Mouse (Mus musculus) layer of hippocampus, adult 18-20 months (tissue): Measurements from ENCODE around the gene Nono. TPM values are rescaled to one million over a fixed set of nuclear protein-coding genes. Genes with fewer than 3 reads are reported as not detected.

ENCODE experiments used
- DNase-seq, 2 experiments: peaks; one replicate each; pipeline ENCODE4 v3.0.0; 2022; ENCODE audit warnings: low spot score in 2 of 2
- long read RNA-seq: library from polyadenylated mRNA; stranded (forward); transcript quantifications from one replicate; pipeline ENCODE4 v2.0.0, GENCODE M21; 2021
- total RNA-seq, 2 experiments: library from RNA; stranded (reverse); gene quantifications; 2 replicates each; pipeline ENCODE4 v1.2.3; 2021

Nono gene
- 100 to 1,000 TPM; 124 to 147 TPM for total RNA-seq
- long read RNA-seq, transcript Nono-201 (12 exons, 2,562 nt) = major isoform, 70 of 91 reads
- long read RNA-seq, partial matches to known transcripts = 8 of 91 reads
- long read RNA-seq, other reads (novel, unspliced or antisense) = 13 of 91 reads

GRCm38 (mm10) chrX:101429142-101429949 is at the start of gene Nono:
Nono (plus strand) TSS chrX:101429318.
- DNase-seq = peak; percentile 81 to 93

DNA sequence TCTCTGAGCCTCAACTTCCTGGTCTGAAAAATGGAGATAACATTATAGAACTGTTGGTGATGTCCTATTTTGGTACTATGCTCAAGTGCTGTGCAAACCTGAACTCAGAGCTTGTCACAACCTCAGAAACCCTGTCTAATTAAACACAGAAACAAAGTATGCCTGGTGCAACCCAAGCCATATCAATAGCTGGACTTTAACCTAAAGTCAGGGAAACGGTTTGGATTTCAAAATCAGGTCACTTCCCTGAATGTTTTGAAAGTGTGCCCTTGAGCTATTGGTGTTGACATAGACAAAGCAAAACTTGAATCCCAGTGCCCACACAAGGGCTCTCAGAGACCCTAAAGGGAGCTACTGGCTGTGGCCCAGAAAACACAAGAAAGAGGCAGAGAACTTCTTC is 49.4 kb upstream of the Nono start:
- DNase-seq = no peak

DNA sequence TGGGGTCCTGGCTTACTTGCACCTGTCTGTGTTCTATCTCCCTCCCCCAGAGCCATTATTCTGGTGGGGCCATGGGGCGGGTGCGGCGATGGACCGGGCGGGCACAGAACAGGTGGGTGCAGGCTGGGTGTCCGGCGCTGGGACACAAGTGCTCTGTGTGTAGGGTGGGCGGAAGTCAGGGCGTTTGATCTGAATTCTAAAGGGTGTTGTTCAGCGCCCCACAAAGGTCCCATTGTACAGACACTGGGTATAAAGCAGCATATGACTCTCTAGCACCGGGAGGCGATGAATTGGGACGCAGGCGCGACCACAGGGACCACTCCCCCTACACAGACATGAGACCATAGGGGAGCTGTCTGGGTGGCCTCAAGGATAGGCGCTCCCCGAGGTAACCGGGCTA is 45.7 kb upstream of the Nono start:
- peak in 1 of 2 experiments; percentile 28 for DNase-seq

DNA sequence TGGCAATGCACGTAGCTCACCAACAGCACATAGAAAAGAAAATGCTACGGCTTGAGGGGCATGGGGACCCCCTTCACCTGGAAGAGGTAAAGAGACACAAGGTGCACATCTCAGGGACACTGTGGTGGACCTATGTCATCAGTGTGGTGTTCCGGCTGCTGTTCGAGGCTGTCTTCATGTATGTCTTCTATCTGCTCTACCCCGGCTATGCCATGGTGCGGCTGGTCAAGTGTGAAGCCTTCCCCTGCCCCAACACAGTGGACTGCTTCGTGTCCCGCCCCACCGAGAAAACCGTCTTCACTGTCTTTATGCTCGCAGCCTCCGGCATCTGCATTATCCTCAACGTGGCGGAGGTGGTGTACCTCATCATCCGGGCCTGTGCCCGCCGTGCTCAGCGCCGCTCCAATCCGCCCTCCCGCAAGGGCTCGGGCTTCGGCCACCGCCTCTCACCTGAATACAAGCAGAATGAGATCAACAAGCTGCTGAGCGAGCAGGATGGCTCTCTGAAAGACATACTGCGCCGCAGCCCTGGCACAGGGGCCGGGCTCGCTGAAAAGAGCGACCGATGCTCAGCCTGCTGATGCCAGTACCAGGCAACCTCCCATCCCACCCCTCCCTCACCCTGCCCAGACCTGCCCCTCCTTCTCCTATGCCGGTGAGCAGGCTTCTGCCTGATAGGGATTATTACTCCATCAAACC is 44.5 kb upstream of the Nono start:
- DNase-seq = no peak

- DNase-seq = no peak
These were observed 42.9 kb upstream of the Nono start for GRCm38 (mm10) chrX:101386222-101386621.

- DNase-seq = peak; percentile 21 to 48
These were observed 40.1 kb upstream of the Nono start for GRCm38 (mm10) chrX:101388866-101389537.

DNA sequence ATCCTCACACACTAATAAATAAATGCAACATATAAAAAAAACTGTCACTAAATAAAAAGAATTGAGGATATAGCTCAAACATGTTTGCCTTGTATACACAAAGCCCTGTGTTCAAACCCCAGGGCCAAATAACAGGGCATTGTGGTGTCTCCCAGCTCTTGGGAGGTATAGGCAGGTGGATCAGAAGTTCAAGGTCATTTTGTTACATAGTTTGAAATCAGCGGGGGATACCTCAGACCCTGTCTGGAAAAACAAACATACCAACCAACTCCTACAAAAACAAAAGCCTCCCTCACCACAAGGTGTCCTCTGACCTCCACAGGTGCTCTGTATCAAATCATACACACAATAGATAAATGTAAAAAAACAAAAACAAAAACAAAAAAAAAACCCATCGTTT is 34.8 kb upstream of the Nono start:
- DNase-seq = no peak

DNA sequence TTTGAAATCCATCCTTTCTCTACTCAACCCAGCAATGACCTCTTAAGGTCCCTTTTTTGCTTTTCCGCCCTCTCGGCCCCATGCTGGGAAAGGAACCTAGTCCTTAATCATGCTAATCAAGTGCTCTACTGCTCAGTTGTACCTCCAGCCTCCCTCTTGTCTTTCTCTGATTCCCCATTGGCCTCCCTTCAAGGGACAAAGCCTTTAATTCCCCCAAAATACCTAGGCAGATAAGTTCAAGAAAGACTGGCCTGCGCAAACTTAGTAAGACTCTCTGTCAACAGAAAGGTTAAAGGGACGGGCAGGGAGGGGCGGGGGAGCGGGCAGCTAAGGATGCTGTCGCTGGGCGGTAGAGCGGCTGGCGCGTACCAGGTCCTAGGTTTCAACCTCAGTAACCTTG is 32.7 kb upstream of the Nono start:
- DNase-seq = no peak

DNA sequence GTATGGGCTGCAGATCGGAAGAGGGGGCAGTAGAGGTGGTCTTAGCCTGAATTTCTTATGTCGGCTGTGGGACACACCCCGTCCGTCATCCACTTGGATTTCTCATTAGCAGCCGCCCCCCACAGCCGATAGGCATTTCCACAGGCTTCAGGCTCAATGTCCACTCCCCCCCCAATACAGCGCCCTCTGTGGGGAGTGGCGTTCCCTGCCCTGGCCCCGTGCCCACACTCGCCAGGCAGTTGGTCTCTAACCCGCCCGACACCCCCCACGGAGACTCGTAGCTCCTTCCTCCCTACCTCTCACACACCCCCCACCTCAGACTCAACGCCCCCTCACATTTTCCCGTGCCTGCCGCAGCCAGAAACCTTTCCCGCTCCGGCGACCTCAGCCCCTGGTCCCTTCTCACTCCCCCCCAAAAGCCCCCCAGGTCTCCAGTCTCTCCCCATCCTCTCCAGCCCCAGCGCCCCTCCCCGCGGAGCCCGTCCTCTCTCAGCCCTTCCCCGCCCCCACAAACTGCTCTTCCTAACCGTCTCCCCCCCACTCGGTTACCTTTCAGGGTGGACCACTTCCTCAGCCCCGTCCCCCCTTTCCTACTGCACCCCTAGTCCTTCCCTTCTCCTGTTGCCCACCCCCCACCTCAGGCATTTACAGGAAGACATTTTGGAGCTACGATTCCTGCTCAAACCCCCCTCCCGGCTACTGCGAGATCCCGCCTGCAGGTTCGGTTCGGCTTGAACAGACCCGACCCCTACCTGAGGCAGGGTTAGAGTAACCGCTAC is 10.0 kb upstream of the Nono start:
- DNase-seq = peak in 1 of 2 experiments; percentile 12

- DNase-seq = peak; percentile 83 to 87
These were observed 9.1 kb upstream of the Nono start for GRCm38 (mm10) chrX:101419725-101420699.

GRCm38 (mm10) chrX:101420700-101421095 is 8.4 kb upstream of the Nono start, which contains the start of gene Zmym3:
Zmym3 (minus strand) TSS chrX:101420849.
- DNase-seq = no peak

DNA sequence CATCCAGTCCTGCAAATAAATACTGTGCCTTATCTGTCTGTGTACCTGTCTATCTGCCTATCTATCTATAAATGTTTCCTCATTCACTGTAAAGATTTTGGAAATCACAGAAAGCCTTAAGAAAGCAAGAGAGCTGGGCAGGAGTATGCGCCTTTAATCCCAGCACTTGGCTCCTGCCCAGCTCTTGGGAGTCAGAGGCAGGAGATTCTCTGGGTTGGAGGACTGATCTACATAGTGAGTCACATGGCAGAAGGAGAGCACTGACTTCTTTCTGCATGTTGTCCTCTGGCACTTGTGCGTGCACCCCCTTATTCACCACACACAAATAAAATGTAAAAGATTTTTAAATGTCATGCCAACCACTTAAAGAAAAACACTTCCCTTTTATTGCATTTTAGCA is 5.7 kb upstream of the Nono start:
- no peak for DNase-seq

DNA sequence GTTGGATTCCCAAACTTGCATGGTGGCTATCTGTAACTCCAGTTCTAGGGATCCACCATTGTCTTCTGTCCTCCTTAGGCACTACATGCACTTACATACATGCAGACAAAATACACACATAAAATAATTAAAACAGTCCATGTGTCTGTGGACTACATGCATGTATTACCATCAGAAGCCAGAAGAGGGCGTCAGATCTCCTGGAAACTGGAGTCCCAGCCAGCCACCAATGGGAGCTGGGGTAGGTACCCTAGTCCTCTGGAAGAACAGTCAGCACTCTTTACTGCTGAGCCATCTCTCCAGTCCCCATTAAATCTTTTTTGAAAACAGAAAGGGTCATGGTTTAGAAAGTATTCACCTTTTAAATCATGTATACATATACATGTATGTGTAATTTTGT is 1.3 kb upstream of the Nono start:
- DNase-seq = no peak

DNA sequence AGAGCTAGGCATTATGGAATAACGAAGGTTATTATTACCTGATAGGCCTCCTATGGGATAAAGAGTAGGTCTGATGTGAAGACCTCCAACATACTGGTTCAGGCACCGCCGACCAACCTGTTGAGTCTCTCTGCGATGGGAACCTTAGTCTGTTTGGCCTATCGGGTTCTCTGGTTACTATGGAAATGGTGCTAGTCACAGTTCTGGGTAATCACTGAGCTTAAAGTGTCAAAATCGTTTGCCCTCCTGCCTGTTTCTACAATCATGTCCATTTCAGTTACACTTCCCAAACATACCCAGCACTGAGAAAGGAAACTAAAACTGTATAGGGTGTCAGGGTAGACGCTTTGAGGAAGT is 355 bp upstream of the Nono start:
- no peak for DNase-seq

GRCm38 (mm10) chrX:101429976-101430375 is 858 bp downstream of the Nono start:
- peak in 1 of 2 experiments; percentile 2 for DNase-seq

GRCm38 (mm10) chrX:101448886-101449475 is 19.9 kb downstream of the Nono start, which contains the start of gene Itgb1bp2:
Itgb1bp2 (plus strand) TSS chrX:101449088.
- no peak for DNase-seq

GRCm38 (mm10) chrX:101451147-101451546 is 22.0 kb downstream of the Nono start:
- no peak for DNase-seq

DNA sequence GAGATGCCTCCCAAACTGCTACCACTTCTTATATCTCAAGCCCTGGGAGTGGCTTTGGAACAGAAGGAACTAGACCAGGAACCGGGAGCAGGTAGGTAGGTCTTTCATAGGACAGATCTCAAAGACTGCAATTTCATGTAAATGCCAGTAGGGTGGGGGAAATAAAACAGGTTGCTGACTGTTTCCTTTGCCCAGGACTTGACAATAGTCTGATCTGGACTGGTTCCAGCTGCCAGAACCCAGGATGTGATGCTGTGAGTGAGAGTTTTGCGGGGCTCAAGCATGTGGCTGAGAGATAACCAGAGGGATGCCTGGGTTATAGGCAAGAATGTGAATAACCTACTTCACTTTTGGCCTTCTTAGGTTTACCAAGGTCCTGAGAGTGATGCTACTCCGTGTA is 22.5 kb downstream of the Nono start:
- no peak for DNase-seq

- DNase-seq = no peak
These were observed 43.1 kb downstream of the Nono start for GRCm38 (mm10) chrX:101472202-101472601.
